Comparison of ENCODE assay signal across 19 mouse cellular contexts in the genomic region with DNA sequence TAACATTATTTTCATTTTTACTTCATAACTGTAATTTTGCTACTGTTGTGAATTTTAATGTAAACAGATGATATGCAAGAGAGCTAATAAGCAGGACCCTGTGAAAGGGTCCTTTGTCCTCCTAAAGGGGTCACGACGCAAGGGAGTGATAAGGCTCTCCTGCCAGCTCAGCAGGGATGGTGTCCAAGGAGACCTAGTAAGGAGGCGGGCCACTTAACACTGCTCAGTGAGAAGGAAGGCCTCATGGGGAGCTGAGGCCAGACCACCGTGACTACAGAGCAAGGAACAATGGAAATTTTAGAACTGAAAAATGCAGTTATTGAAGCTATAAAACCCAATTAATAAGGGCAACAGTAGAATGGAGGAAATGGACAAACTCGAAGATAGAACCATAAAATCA. TPM values are rescaled to one million over a fixed set of nuclear protein-coding genes. Genes with fewer than 3 reads are reported as not detected.
DNase-seq lines count a peak whose midpoint lies in the region; ATAC-seq lines count a peak whose summit lies in the region.
"Had no signal": no experiment of that assay in that cellular context is flagged by ENCODE, and none has a peak within 500 bp of the region (broad histone marks: within the 10 kb centered on the region; RNA-seq: fewer than 3 reads in every experiment).

No protein-coding gene starts in this region.

- no peaks in the 10 kb centered on the region for H3K4me1 ChIP-seq in forebrain, embryonic 14.5 days (ENCODE audit: control insufficient read depth, insufficient read depth, low read length)

- no peaks in the 10 kb centered on the region for H3K36me3 ChIP-seq in forebrain, embryonic 14.5 days (ENCODE audit: control insufficient read depth, insufficient read depth, low read length)
- H3K36me3 ChIP-seq: G1E had no signal

- H3K27me3 ChIP-seq in forebrain, embryonic 14.5 days (replicated peaks; ENCODE audit: control insufficient read depth, insufficient read depth, low read length): no peaks in the 10 kb centered on the region
- H3K27me3 ChIP-seq: CH12.LX, Patski had no signal

- no peak overlapping the region for H3K4me3 ChIP-seq in forebrain, embryonic 14.5 days (ENCODE audit: low read depth, low read length)

- 26% methylated on average over 5 of the region's 5 CpGs for WGBS in forebrain, embryonic 14.5 days

- H3K4me2 ChIP-seq in forebrain, embryonic 14.5 days (ENCODE audit: low read length): no peak overlapping the region

- no peak for ATAC-seq in forebrain, embryonic 14.5 days
- ATAC-seq: activated CD4-positive, CD25-positive, alpha-beta regulatory T cell, adult 4 months; CD4-positive, CD25-positive, alpha-beta regulatory T cell, adult 4 months; Patski had no signal

- no peak overlapping the region for H3K27ac ChIP-seq in forebrain, embryonic 14.5 days (ENCODE audit: low read depth, low read length)

- no peak overlapping the region for H3K9ac ChIP-seq in forebrain, embryonic 14.5 days (ENCODE audit: low read length)

- peak; percentile 51 for DNase-seq in retina, embryonic 14.5 days (ENCODE audit: low spot score)
- peak; percentile 69 for DNase-seq in retina, postnatal 1 day
- no peak for DNase-seq in forebrain, embryonic 14.5 days (ENCODE audit: low spot score)
- no peak for DNase-seq in cerebellum, adult 18-20 months
- DNase-seq: adrenal gland, adult 2 months; adrenal gland, adult 8-10 months; adrenal gland, postnatal 10 days; adrenal gland, postnatal 14 days; adrenal gland, postnatal 25 days; adrenal gland, postnatal 36 days; B cell, adult 2 months; cerebellum, adult 11 months; cerebellum, adult 11-12 months; cerebellum, adult 2 months had no signal

- no peaks in the 10 kb centered on the region for H3K9me3 ChIP-seq in forebrain, embryonic 14.5 days (replicated peaks; ENCODE audit: control insufficient read depth, low read length)
- H3K9me3 ChIP-seq: G1E had no signal

RNA-seq across cellular contexts. Expression of gene Hibadh, which starts 5.7 kb away (rescaled TPM):
- polyA plus RNA-seq in forebrain, embryonic 14.5 days (2014; fragmentation: Nextera tagmentation; extraction: Ambion mirVana): 41.1 and 45.3 TPM in 2 replicates

Comparison
In these comparisons a context has a peak if more than half of its experiments do, and no peak if none do; other contexts are left out.
1. DNase-seq: peak in retina, embryonic 14.5 days (single experiment) and retina, postnatal 1 day (single experiment); none in forebrain, embryonic 14.5 days (single experiment) and cerebellum, adult 18-20 months (0 of 2).